Mouse (Mus musculus) retina, embryonic 14.5 days (tissue): Measurements from ENCODE around the gene Uaca.

Experiments used
- DNase-seq: peaks from one replicate; pipeline ENCODE4 v3.0.0-alpha.2; 2015; ENCODE audit warnings: low spot score

Gene Uaca

DNA sequence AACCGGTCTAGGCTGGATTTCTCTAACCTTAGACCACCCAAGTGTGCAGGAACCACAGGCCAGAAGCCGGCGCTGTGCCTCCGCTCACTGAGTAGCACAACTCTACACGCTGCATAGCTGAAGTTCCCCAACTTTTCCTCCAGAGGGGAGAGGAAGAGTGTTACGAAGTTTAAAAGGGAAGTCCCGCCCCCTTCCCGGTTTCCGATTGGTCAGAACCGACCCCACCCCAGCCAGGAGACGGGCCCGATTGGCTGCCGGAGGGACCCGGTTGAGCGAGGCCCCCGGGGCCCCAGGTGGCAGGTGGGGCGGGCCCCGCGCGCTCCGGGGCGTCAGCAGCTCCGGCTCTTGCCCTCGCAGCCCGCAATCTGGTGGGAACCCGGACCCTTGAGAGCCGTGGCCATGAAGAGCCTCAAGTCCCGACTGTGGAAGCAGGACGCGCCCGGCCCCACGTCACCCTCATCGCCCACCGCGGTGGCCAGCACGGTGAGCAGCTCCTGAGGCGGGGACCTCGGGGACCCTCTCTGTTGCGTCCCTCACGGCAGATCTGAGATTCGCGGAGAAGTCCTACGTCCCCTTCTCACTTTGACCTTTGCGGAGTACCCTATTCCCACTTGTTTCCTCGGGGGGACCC lies at the start of gene Uaca:
TSS of gene Uaca (plus strand) at position 333 of the 631 bp plus-strand sequence.
- peak; percentile 97 for DNase-seq

- DNase-seq = peak; percentile 91
These were observed 49.4 kb upstream of the Uaca start for GRCm38 (mm10) chr9:60744971-60745370.

DNA sequence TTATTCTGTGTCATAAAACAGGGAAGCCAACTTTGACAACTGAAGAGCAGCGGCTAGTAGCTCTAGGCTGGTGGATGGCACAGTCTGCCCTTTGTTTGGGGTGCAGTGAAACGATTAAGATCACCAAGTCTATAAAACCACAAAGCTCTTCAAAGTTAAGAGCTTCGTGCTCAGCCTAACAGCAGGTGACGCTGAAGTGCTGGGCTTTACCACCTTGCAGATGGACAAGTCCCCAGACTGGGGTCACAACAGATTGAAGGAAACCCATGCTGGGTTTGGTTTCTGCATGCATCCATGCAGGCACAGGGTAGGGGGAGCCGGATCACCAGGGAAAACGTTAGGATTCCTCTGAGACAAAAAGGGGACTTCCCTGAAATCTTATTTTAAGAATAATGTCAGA lies 47.8 kb upstream of the Uaca start:
- DNase-seq = no peak

DNA sequence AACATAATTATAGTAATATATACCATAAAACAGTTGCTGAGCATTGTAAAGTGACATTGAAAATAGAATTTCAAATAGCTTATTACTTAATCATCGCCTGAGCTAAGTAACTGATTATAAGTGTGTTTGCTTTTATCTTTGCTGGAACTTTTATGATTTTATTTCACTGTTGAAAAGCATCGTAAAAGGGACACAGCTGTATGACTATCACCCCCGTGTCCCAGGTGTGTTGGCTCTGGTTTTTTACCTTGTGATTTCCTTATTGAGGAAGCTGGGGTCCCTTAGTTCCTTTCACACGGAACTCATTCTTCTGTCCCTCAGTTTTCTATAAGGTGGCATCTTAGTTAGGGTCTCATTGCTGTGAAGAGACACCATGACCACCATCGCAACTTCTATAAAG lies 46.7 kb upstream of the Uaca start:
- DNase-seq = no peak

- DNase-seq = no peak
These were observed 46.2 kb upstream of the Uaca start for GRCm38 (mm10) chr9:60748191-60748590.

- no peak for DNase-seq
These were observed 45.2 kb upstream of the Uaca start for GRCm38 (mm10) chr9:60749105-60749504.

GRCm38 (mm10) chr9:60751098-60751497 lies 43.2 kb upstream of the Uaca start:
- DNase-seq = no peak

GRCm38 (mm10) chr9:60751971-60752370 lies 42.4 kb upstream of the Uaca start:
- DNase-seq = no peak

- no peak for DNase-seq
These were observed 41.7 kb upstream of the Uaca start for GRCm38 (mm10) chr9:60752636-60753035.

DNA sequence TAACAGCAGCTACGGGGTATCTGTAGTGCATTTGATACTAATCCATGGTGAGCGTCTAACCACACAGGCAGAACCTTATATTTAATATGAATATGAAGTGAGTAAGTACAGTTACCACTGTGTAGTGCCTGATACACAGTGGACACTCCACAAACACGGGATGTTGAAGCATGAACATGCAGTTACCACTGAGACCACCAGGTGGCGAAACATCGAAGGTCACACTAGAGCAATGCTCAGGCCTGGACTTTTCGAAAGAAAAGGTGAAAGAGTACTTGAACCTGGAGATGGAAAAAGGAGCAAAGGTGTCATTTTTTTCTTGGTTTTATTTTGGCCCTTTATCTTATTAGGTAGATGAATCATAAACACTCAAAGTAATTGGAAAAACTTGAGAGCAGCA lies 38.1 kb upstream of the Uaca start:
- peak; percentile 88 for DNase-seq

- no peak for DNase-seq
These were observed 37.2 kb upstream of the Uaca start for GRCm38 (mm10) chr9:60756866-60757740.

DNA sequence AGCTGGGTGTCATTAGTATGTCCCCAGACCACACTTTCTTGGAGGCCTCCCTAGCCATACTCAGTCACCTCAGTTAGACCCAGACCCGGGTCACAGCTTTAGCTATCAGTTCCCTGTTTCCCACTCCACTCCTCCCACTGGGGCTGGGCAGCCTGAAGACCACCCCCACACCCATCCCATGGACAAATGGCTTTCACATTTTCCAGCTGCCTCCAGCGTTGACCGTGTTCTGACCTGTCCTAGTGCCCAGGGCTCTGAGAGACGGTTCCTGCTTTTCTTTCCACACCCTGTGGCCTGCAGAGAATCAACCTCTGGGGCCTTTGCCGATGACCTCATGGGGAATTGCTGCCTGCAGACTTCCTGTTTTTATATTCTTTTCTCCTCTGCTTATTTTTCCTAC lies 36.5 kb upstream of the Uaca start:
- DNase-seq = no peak

DNA sequence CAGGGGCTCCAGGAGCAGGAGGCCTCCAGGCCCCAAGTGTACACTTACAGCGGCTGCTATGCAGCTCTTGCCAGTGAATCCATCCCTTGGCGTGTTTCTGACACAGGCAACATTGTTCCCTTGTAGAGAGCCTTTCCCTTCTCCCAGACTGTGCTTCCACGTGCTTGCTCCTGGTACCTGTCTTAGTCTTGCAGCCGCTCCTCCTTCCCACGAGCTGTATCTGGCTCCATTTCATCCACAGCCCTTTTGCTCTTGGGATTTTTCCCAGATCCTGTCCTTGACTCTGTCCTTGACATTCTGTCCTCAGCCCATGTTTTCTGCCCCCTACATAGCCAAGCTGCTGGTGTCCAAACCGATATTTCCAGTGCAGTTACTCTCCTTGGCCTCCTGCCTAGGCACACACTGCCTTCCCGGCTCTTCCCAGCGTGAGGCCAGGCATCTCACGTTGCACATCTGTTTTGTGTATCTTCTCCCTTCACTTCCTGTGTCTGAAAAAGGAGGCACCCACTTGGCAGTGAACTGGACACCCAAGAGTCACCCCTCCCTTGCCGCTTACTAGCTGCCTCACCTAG lies 34.8 kb upstream of the Uaca start:
- no peak for DNase-seq

- no peak for DNase-seq
These were observed 29.2 kb upstream of the Uaca start for GRCm38 (mm10) chr9:60765181-60765580.

DNA sequence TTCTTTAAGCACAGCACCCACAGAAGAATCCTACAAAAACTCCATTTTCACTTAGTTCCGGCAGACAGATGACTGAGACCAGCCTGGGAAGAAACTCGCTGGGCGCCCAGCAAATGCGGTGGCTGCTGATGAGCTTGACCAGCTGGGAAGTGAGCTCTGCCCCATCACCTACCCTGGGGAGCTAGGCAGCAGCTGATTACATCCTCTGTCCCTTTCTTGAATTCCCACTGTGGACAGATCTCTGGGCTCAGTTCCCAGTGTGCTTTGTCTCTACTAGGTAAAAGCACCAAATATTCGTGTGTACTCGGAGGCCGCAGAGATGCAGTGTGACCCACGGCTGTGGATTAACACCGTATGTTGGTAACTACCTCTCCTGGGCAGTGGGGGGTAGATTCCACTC lies 25.9 kb upstream of the Uaca start:
- peak; percentile 42 for DNase-seq

GRCm38 (mm10) chr9:60769711-60770111 lies 24.6 kb upstream of the Uaca start:
- no peak for DNase-seq

- no peak for DNase-seq
These were observed 20.6 kb upstream of the Uaca start for GRCm38 (mm10) chr9:60773713-60774112.

- DNase-seq = no peak
These were observed 17.4 kb upstream of the Uaca start for GRCm38 (mm10) chr9:60776899-60777298.

GRCm38 (mm10) chr9:60782057-60782789 lies 12.1 kb upstream of the Uaca start:
- no peak for DNase-seq

- DNase-seq = no peak
These were observed 9.3 kb upstream of the Uaca start for GRCm38 (mm10) chr9:60785069-60785468.

DNA sequence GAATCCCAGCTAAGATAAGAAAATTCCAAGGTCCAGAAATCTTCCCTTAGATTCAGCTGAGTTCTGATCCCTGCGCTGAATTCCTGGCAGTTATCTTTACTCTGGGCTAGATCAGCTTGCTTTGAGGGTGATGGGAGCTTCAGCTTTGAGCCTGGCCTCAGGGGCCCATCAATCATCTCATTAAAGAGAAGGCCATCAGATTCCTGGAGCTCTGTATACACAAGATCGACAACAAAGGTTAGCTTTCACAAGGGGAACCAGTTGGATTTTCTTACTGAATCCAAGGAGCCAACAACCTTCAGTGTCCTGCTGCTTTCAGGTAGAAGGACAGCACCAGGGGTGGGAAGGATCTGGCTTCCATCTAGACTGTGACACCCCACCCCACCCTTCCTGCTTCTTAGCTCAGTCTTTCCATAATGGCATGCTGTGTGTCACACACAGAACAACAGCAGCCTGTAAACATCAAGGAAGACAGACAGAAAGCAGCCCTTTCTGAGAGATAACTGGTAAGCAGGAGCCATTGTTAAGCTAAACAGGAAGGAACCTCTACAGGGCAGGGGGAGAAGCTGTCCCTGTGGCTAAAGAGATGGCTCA lies 6.7 kb upstream of the Uaca start:
- no peak for DNase-seq

- no peak for DNase-seq
These were observed 4.1 kb upstream of the Uaca start for GRCm38 (mm10) chr9:60790282-60790681.
